Mouse (Mus musculus) olfactory bulb, adult 2 months (tissue): ENCODE measurements around the gene Usb1.

ENCODE experiments used
- CTCF ChIP-seq: fragments of 200-500 bp; IDR thresholded peaks from 2 replicates; pipeline ENCODE4 v1.5.1; 2012; ENCODE audit warnings: low read depth, mild to moderate bottlenecking, low read length, moderate library complexity; ENCODE audit not compliant: insufficient read depth
- POLR2A ChIP-seq: fragments of 200-500 bp; IDR thresholded peaks from 2 replicates; pipeline ENCODE4 v1.6.1; 2012; ENCODE audit warnings: mild to moderate bottlenecking, low read depth, low read length, moderate library complexity; ENCODE audit not compliant: insufficient read depth

GRCm38 (mm10) chr8:95313857-95314256 is 18.2 kb upstream of the Usb1 start:
- no peak for TF ChIP-seq CTCF
- TF ChIP-seq POLR2A, result no peak
